Mouse (Mus musculus) midbrain, embryonic 10.5 days (tissue): Measurements from ENCODE around the gene Ralgapa2. TPM values are rescaled to one million over a fixed set of nuclear protein-coding genes. Genes with fewer than 3 reads are reported as not detected.

Source experiments
- DNase-seq: peaks from one replicate; pipeline ENCODE4 v3.0.0-alpha.2; 2017; ENCODE audit warnings: low spot score
- H3K27ac ChIP-seq: fragments of 300-500 bp; sonication (generic); replicated peaks from 2 replicates; pipeline ENCODE4 v1.5.1; 2016; ENCODE audit warnings: mild to moderate bottlenecking
- H3K27me3 ChIP-seq: fragments of 300-500 bp; sonication (generic); 2 replicates; pipeline ENCODE4 v1.6.1; 2016; ENCODE audit warnings: low read depth, mild to moderate bottlenecking; ENCODE audit not compliant: poor library complexity, severe bottlenecking
- H3K36me3 ChIP-seq: fragments of 300-500 bp; sonication (generic); 2 replicates; pipeline ENCODE4 v1.6.1; 2016; ENCODE audit warnings: mild to moderate bottlenecking, moderate library complexity
- H3K4me1 ChIP-seq: fragments of 300-500 bp; sonication (generic); 2 replicates; pipeline ENCODE4 v1.6.1; 2016
- H3K4me3 ChIP-seq: fragments of 300-500 bp; sonication (generic); 2 replicates; pipeline ENCODE4 v1.5.1; 2016; ENCODE audit warnings: mild to moderate bottlenecking, moderate library complexity
- H3K9me3 ChIP-seq: fragments of 300-500 bp; sonication (generic); replicated peaks from 2 replicates; pipeline ENCODE4 v1.6.1; 2016; ENCODE audit warnings: mild to moderate bottlenecking
- WGBS: fragments of 180-500 bp; shearing (Covaris S2); methylation state at CpG from one replicate; pipeline ENCODE4 v1.1.7; 2016; 5-methylcytosine and 5-hydroxymethylcytosine counted together
- polyA plus RNA-seq: library from polyadenylated mRNA; unstranded; fragments of >200 nt; fragmentation: Nextera tagmentation; extraction: Ambion mirVana; gene quantifications from 2 replicates; pipeline ENCODE4 v1.2.1, GENCODE M21; 2016

Gene Ralgapa2
- polyA plus RNA-seq, 1 experiment from 2014 or later = 9.7 TPM

GRCm38 (mm10) chr2:146326654-146327053 is 185.5 kb downstream of the Ralgapa2 start:
- Histone ChIP-seq H3K27ac (no peak overlapping the region), H3K27me3 (peaks cover 16% of the 10 kb centered on the region; the same call in 1 of the 2 replicates), H3K4me3 (no peak overlapping the region), H3K4me1 (peaks cover 61% of the 10 kb centered on the region), H3K9me3 (no peaks in the 10 kb centered on the region), H3K36me3 (peaks cover 2% of the 10 kb centered on the region)
- no peak for DNase-seq
- WGBS = 41% methylated on average over 1 of the region's 1 CpGs

- WGBS = 17% methylated on average over 15 of the region's 15 CpGs
- Histone ChIP-seq H3K27me3 (peaks cover 16% of the 10 kb centered on the region; the same call in 1 of the 2 replicates), H3K4me1 (peaks cover 47% of the 10 kb centered on the region), H3K36me3 (peaks cover 5% of the 10 kb centered on the region), H3K4me3 (peak overlapping the region; percentile 9; the same call in 1 of the 2 replicates), H3K27ac (peak overlapping the region; percentile 79), H3K9me3 (no peaks in the 10 kb centered on the region)
- DNase-seq = peak; percentile 64
Observed at GRCm38 (mm10) chr2:146324907-146325715, 187.0 kb downstream of the Ralgapa2 start.

- peaks cover 5% of the 10 kb centered on the region for H3K36me3 ChIP-seq
- 80% methylated on average over 3 of the region's 3 CpGs for WGBS
- H3K4me1 ChIP-seq = peaks cover 41% of the 10 kb centered on the region
- 0 out of 2 replicates have a peak overlapping the region, but pooled peaks have one; percentile 9 for H3K4me3 ChIP-seq
- peaks cover 14% of the 10 kb centered on the region; the same call in 1 of the 2 replicates for H3K27me3 ChIP-seq
- H3K27ac ChIP-seq = peak overlapping the region; percentile 79
- no peak for DNase-seq
- no peaks in the 10 kb centered on the region for H3K9me3 ChIP-seq
Observed at GRCm38 (mm10) chr2:146324140-146324906, 187.8 kb downstream of the Ralgapa2 start.

GRCm38 (mm10) chr2:146323528-146323927 is 188.6 kb downstream of the Ralgapa2 start:
- H3K4me1 ChIP-seq = peaks cover 41% of the 10 kb centered on the region
- H3K4me3 ChIP-seq = no peak overlapping the region
- H3K36me3 ChIP-seq = peaks cover 5% of the 10 kb centered on the region
- H3K27ac ChIP-seq = no peak overlapping the region
- no peak for DNase-seq
- 84% methylated on average over 4 of the region's 4 CpGs for WGBS
- peaks cover 10% of the 10 kb centered on the region; the same call in 1 of the 2 replicates for H3K27me3 ChIP-seq
- no peaks in the 10 kb centered on the region for H3K9me3 ChIP-seq

- 79% methylated on average over 2 of the region's 2 CpGs for whole genome bisulfite sequencing
- Histone ChIP-seq H3K9me3 (no peaks in the 10 kb centered on the region), H3K4me3 (no peak overlapping the region), H3K36me3 (peaks cover 5% of the 10 kb centered on the region), H3K27ac (no peak overlapping the region), H3K27me3 (peaks cover 5% of the 10 kb centered on the region; the same call in 1 of the 2 replicates), H3K4me1 (peaks cover 41% of the 10 kb centered on the region)
- DNase-seq = no peak
Observed at GRCm38 (mm10) chr2:146322770-146323169, 189.4 kb downstream of the Ralgapa2 start.

GRCm38 (mm10) chr2:146322019-146322418 is 190.1 kb downstream of the Ralgapa2 start:
- Histone ChIP-seq H3K4me1 (peaks cover 39% of the 10 kb centered on the region), H3K36me3 (peaks cover 5% of the 10 kb centered on the region), H3K27ac (no peak overlapping the region), H3K4me3 (no peak overlapping the region), H3K27me3 (peaks cover 5% of the 10 kb centered on the region; the same call in 1 of the 2 replicates), H3K9me3 (no peaks in the 10 kb centered on the region)
- no peak for DNase-seq
- 91% methylated on average over 2 of the region's 2 CpGs for WGBS

GRCm38 (mm10) chr2:146320666-146321065 is 191.5 kb downstream of the Ralgapa2 start:
- Histone ChIP-seq H3K36me3 (peaks cover 5% of the 10 kb centered on the region), H3K4me3 (no peak overlapping the region), H3K27ac (no peak overlapping the region), H3K4me1 (peaks cover 27% of the 10 kb centered on the region), H3K27me3 (peaks cover 5% of the 10 kb centered on the region; the same call in 1 of the 2 replicates), H3K9me3 (no peaks in the 10 kb centered on the region)
- 100% methylated on average over 2 of the region's 2 CpGs for WGBS
- no peak for DNase-seq

GRCm38 (mm10) chr2:146314751-146315150 is 197.4 kb downstream of the Ralgapa2 start:
- no peak overlapping the region for H3K27ac ChIP-seq
- 89% methylated on average over 5 of the region's 5 CpGs for WGBS

GRCm38 (mm10) chr2:146313811-146314210 is 198.3 kb downstream of the Ralgapa2 start:
- H3K36me3 ChIP-seq = no peaks in the 10 kb centered on the region
- DNase-seq = no peak
- no peak overlapping the region for H3K4me3 ChIP-seq
- no peaks in the 10 kb centered on the region for H3K9me3 ChIP-seq
- no peak overlapping the region for H3K27ac ChIP-seq
- peaks cover 15% of the 10 kb centered on the region for H3K4me1 ChIP-seq
- H3K27me3 ChIP-seq = no peaks in the 10 kb centered on the region
- 84% methylated on average over 4 of the region's 4 CpGs for WGBS

More at GRCm38 (mm10) chr2:146314751-146315150, 197.4 kb downstream of the Ralgapa2 start:
- Histone ChIP-seq H3K27me3 (no peaks in the 10 kb centered on the region), H3K4me3 (no peak overlapping the region), H3K9me3 (no peaks in the 10 kb centered on the region), H3K36me3 (no peaks in the 10 kb centered on the region), H3K4me1 (peaks cover 11% of the 10 kb centered on the region)
- no peak for DNase-seq

- Histone ChIP-seq H3K27me3 (no peaks in the 10 kb centered on the region), H3K27ac (no peak overlapping the region), H3K4me1 (peaks cover 19% of the 10 kb centered on the region), H3K4me3 (no peak overlapping the region), H3K9me3 (no peaks in the 10 kb centered on the region), H3K36me3 (no peaks in the 10 kb centered on the region)
- no peak for DNase-seq
- 89% methylated on average over 3 of the region's 3 CpGs for WGBS
Observed at GRCm38 (mm10) chr2:146310760-146311159, 201.4 kb downstream of the Ralgapa2 start.

- Histone ChIP-seq H3K27me3 (no peaks in the 10 kb centered on the region), H3K4me3 (no peak overlapping the region), H3K9me3 (no peaks in the 10 kb centered on the region), H3K27ac (no peak overlapping the region; the same call in 1 of the 2 replicates), H3K4me1 (peaks cover 19% of the 10 kb centered on the region), H3K36me3 (no peaks in the 10 kb centered on the region)
- DNase-seq = no peak
- WGBS = 73% methylated on average over 6 of the region's 6 CpGs
Observed at GRCm38 (mm10) chr2:146310291-146310690, 201.9 kb downstream of the Ralgapa2 start.

GRCm38 (mm10) chr2:146309413-146309812 is 202.7 kb downstream of the Ralgapa2 start:
- H3K4me3 ChIP-seq = no peak overlapping the region
- WGBS = 88% methylated on average over 2 of the region's 2 CpGs
- H3K9me3 ChIP-seq = no peaks in the 10 kb centered on the region
- H3K36me3 ChIP-seq = no peaks in the 10 kb centered on the region
- no peaks in the 10 kb centered on the region for H3K27me3 ChIP-seq
- H3K27ac ChIP-seq = peak overlapping the region; percentile 23; the same call in 1 of the 2 replicates
- H3K4me1 ChIP-seq = peaks cover 20% of the 10 kb centered on the region
- no peak for DNase-seq
